Mouse (Mus musculus) heart, adult 8-10 months (tissue): ENCODE measurements at regions not wholly inside any gene's neighbourhood (a gene's known extent, or its start where the extent isn't known, plus 50 kb on each side); places are given as distances from the start of the nearest gene placed in this dataset.
A peak's percentile ranks its signal among the peaks of the same experiment; 100 is the strongest.
"Not testable (repeated sequence)": the region's sequence is repeated elsewhere in the genome, so short reads cannot be mapped to it uniquely, and the experiment has no call there.

ENCODE experiments used
- DNase-seq: peaks from one replicate; pipeline ENCODE4 v3.0.0; 2022; ENCODE audit warnings: low spot score

DNA sequence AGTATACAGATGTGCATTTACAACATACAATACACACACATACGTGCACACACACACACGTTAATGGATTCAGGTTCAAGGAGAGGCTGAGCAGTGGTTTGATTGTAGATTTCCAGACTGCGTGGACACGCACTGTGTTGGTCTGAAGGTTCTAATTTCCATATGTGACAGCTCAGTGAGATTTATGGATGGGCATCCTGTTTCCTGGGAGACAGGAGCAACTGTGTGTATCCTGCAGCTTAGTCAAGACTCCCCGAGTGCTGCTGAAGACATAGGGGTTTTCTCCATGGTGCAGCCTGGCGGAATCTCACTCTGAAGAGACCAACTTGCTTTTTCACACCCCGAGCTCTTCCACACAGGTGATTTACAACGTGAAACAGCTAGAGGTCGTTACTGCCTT is 119.3 kb upstream of the Foxk1 start:
- DNase-seq, result no peak

DNA sequence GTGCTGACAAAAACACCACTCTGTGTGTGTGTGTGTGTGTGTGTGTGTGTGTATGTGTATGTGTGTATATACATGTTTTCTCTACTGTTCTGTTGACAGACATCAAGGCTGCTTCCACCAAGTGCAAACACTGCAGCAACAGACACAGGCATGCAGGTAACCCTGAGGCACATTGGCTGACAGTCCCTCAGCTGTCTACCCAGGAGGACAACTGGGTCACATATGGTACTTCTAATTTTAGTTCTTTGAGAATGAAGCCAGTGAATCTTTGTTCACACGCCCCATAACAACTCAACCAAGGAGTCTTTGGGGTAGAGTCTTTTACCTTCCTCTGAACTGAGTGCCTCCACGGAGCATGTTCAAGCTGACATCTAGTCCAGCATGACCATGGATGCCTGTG is 113.3 kb upstream of the Foxk1 start:
- no peak for DNase-seq

DNA sequence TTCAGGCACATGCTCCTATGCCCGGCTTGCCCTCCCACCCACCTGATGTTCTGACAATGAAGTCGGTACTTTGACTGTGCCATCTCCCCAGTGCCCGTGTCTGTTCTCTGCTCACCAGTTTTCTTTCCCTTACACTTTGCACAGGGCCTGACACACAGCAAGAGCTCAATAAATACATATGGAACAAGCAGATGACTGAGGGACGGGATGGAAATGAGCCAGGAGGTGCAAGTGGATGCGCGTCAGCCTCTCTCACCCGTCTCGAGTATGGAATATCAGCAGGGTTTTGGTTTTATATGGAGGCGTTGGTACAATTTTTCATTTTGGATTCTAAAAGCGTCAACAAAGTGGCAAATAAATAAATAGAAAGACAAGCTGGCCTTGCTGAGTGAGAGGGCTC is 109.8 kb upstream of the Foxk1 start:
- DNase-seq, result no peak

DNA sequence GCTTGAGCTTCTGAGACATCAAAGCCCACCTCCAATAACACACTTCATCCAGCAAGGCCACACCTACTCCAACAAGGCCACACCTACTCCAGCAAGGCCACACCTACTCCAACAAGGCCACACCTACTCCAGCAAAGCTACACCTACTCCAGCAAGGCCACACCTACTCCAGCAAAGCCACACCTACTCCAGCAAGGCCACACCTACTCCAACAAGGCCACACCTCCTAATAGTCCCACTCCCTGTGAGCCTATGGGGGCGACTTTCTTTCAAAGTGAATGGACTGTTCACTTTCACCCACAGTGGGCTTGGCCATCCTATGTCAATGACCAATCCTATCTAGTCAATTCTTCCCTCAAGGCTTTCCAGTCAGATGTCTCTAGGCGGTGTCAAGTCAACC is 104.9 kb upstream of the Foxk1 start:
- not testable (repeated sequence) for DNase-seq

DNA sequence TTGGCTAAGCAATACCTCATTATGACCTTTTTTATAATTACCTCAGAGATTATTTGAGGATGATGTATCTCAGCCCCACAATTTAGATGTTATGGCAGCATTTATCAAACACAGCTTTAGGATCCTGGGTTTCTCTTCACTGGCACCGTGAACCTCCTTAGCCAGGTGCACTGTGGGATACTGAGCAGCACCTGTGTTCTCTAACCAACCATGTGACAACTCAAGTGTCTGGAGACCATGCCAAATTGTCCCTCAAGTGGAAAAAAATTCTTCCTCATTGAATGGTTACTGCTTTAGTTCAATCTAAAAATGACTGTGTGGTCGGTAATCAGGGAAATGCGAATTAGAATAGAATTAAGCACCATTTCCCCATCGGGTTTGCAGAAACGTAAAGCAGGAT is 101.7 kb upstream of the Foxk1 start:
- no peak for DNase-seq

DNA sequence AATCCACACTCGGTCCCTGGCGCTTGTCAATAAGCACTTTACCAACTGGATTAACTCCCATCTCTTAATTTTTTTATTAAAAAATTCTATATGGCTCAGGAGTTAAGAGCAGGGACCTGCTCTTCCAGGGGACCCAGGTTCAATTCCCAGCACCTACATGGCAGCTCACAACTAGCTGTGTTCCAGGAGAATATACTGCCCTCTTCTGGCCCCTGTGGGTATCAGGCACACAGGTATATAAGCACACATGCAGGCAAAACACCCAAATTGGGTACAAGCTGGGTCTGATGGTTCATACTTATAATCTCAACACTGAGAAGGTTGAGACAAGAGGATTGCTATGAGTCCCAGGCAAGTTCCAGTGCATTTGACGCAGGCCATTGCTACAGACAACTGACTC is 92.8 kb upstream of the Foxk1 start:
- DNase-seq, result no peak

DNA sequence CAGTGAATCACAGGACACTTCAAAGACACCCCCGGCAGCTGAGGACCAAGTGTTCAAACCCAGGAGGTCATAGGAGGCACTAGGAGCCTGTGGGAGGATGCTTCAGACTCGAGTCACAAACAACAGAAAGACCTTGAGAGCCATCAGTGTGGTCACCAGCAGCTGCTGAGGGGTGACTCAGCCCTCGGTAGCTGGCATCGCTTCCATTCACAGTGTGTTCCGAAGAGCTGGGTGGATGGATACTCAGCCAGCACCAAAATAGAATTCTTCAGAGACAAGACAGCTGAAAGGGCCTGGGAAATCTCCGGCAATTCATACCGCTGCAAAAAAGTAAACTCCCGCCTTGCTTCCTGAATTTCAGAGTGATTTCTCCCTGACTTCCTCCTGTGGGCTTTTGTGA is 87.4 kb upstream of the Foxk1 start:
- DNase-seq, result peak; percentile 59

DNA sequence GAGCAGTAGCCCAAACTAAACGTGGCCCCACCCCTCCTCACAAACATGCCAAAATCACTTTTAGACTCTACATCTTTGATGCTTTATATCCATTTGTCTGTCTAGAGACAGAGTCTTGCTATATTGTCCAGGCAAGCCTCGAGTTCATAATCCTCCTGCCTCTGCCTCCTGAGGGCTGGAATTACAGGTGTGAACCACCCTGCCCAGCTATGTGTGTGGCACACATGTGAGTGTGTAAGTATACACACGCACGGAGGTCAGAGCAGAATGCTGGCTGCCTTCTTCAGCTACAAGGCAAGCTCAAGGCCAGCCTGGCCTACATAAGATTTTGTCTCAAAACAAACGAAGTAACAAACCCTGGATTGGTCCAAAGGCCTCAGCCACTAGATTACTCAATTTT is 86.8 kb upstream of the Foxk1 start:
- no peak for DNase-seq

DNA sequence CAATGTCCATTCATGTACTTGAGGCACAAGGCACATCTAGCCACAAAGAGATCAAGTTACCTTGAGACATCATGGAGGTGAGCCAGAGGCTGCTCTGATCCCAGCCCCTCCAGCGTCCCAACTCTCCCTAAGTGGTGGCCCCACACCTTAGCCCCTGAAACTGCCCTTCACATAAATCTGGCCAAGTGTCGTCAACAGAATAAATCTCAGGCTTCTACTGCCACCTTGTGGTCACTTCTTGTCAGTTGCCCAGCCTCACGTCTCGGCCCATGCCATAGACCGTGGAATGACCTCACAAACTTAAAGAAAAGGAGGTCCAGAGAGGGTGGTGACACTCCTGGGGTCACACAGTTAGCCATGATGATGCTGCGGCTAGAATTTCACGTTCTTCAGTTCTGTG is 82.0 kb upstream of the Foxk1 start:
- DNase-seq, result peak; percentile 68

DNA sequence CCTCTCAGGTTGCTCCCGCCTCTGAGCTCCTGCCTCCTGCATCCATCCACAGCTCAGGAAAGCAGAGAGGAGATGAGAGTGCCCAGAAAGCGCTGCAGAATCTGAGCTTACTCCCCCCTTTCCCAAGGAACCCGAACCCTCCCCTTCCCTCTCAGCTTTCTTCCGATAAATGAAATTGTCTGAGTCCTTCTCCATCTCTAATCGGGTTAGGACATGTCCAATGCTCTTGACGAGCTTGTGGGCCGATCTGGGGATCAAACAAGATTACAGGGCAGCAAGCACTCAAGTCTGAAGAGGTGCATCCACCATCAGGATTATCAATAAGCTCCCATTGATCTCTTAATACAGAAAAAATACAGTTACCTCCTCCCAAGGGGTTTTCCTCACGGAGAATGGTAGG is 80.0 kb upstream of the Foxk1 start:
- no peak for DNase-seq

DNA sequence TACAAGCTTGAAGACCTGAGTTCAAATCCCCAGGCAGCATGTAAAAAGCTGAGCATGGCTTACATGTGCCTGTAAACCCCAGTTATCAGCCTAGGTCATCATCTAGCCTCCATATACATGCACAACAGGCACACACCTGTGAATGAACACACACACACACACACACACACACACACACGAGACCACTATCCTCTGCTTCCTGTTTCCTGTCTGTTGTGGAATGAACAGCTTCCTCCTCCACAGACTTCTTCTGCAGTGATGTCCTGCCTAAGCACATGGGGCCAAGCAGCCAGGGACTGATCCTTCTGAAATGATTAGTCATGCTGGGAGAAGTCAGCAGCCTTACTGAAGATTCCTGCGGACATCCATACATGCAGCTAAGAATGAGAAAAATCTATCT is 76.4 kb upstream of the Foxk1 start:
- no peak for DNase-seq

DNA sequence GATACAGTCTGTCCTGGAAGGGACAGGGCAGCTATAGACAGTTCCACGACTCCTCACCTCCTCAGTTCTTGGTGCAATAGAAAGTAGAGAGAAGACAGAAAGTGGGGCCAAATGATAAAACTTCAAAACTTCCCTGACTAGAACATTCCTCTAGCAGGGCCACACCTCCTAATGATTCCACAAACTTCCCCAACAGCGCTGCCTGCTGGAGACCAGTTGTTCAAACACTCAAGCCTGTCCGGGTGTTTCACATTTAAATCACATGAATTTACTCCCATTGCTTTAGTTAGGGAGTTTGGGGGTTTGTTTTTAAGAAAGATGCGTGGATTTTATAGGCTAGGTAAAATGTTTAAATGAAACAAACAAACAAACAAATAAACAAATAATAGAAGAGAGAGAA is 75.7 kb upstream of the Foxk1 start:
- DNase-seq, result no peak

DNA sequence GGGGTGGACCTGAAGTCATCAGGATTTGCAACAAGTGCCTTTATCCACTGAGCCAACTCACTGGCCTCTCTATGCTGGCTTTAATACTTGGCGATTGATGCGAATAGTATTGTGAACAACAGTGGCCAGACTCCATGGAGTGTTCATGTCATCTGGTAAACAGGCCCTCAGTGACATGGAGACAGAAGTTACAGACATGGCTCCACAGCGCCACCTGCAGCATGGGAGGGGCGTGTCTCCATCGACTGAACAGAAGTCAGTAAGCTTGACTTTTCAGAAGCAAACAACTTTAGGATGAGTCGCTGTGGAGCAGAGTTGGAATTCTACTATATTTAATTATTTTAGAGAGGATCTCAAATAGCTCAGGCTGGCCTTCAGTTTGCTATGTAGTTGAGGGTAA is 74.0 kb upstream of the Foxk1 start:
- DNase-seq, result no peak

DNA sequence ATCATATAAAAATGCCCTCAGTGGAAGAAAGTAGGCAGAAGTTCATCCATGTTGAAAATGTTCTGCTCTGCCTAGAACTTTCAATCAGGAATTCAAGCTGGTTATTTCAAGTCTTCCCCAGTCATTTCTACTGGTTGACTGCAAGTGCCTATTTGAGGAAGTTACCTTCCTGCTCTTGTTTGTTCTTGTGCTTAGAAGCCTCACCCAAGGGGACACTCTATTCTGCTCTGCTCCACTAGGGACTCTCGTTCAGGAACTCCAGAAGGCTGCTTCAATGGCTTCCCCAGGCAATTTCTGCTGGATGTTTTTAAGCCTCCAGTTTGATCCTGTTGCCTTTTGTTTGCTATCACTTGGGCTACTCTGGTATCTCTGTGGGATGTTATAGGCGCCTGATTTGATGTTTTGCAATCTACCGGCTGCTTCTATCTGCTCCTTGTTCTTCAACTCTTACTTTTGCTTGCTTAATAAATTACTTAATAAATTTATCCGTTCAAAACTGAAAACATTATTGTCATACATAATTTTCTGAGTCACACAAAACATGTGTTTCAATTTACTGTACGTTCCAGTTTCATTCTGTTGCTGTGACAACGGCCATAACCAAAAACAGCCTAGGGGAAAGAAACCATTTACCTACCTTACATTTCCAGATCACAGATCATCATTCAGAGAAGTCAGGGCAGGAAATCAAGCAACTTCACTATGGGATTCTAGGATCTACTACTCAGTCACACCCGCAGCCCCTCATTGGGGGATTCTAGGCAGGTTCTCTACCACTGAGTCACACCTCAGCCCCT is 71.4 kb upstream of the Foxk1 start:
- no peak for DNase-seq

DNA sequence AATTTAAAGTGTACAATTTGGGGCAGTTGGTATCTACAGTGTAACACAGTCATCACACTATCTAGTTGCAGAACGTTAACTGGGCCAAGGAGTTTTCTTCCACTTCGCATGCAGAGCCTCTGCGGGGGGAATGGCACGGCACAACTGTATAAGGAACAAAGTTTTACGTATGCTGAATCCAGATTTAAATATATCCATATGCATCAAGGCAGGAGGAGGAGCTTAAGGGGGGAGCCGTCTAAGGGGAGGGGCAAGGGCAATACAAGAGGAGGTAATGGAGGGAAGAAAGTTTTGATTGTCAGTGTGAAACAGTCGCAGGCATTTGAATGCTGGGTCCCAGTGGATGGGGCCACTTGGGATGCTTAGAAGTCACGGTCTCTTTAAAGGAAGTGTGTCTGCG is 68.6 kb upstream of the Foxk1 start:
- DNase-seq, result no peak

DNA sequence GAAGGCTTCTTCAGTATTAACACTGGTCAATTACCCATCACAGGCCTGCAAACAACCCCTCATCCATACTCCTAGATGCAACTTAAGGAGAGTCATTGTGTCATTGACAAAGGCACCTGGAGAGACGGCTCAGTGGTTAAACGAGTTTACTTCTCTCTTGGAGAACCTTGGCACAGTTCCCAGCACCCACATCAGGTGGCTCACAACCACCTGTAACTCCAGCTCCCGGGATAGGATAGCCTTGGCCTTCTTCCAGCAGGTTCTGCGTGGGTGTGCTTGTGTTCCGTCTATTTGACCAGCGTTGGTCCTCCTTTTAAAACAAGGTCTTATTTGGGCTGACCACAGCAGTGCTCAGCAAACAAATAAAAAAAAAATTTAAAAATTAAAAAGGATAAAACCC is 63.9 kb upstream of the Foxk1 start:
- DNase-seq, result no peak

DNA sequence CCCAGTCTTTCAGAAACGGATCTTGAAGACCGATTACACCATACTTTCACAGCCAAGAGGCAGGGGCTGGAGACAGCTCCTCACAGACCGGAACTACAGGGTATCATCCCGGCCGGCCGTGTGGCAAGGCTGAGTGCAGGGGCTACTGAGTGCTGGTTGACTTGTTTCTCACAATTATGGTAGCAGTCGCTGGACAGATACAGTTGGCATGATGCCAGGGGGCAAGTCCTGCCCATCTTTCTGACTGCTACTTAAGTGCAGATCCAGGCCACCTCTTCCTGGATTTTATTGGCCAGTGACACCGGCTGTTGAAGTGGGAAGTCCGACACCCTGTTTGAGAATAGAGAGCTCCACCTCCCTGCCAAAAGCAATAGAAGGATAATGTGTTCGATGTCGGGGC is 63.2 kb upstream of the Foxk1 start:
- no peak for DNase-seq

DNA sequence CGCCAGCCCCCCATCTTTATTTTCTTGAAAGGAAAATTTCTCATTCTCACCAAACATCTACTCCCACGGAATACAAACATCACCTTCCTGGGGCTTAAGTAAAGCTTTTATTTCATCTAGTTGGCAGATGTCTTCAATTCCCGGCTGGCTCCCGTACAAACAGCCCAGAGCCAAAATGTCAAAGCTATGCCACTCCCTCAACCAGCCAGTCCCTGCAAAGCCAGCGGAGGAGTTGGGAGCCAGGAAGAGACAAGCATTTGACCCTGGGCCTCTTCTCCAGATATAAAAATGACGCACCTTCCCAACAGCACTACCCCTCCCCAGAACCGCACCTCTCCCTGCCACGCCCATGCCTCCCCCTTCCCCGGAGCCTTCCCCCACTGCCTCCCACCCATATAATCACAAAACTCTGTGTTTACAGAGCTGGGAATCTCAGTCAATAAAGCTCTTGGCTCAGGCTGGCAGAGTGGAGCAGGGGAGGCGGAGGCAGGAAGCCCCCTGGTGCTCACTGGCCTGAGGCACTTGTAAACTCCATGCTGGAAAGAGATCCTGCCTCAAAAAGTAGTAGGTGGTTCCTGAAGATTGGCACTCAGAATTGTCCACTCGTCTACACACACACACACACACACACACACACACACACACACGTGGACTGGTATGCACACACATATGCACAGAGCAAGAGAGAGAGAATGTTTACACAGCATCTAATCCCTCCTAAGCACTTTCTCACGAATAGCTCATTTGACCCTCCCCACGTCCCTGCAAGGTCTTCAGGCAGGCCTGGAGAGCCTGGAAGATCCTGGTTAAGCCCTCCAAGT is 60.9 kb upstream of the Foxk1 start:
- DNase-seq, result peak; percentile 7

DNA sequence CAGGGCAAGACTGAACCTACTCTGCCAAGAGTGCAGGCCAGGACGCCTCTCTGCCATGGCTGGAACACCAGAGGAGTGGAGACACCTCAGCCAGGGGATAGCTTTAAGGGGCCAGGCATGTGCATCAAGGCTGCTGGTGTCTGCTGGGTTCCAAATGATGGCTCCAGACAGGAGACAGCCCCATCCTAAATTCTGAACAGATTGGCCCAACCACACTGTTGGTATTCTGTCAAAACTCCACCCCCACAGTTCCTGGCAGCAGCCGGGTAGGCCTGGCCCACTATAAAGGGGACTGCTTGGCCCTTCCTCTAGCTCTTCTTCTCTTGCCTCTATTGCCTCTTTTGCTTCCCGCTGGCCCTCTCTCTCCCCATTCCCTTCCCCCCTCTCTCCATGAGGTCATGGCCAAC is 60.3 kb upstream of the Foxk1 start:
- no peak for DNase-seq

DNA sequence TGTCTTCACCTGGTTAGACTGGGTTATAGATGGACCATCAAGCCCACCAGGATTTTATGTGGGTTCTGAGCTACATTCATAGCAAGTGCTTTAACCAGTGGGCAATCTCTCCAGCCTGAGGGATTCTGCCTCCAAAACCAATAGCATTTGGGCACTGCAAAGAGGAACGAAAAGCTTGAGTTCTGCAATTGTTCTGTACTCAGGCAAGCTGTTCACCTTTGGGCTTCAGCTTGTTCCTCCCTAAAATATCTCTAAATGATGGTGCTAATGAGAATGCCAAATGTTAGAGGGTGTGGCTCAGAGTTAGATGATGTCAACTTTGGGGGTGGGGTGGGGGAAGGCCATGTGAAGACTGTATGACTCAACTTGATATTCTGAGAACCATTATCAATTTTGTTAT is 54.8 kb upstream of the Foxk1 start:
- DNase-seq, result no peak

DNA sequence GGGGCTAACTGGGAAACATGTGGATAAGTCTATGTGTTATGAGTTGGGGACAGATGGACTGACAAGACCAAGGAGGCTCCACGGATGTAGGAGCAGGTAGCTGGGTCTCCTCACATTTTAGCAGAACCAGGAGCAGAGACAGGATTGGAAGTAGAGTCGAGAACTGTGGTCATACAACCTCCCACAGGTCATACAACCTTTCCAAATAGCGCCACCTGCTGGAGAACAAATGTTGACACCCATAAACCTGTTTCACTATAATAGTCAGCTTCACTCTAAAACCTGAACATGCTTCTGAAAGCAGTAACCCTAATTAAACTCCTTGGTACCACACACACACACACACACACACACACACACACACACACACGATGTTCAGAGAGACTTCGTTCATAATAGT is 50.7 kb upstream of the Foxk1 start:
- DNase-seq, result no peak
